Mouse (Mus musculus) Muller cell, postnatal 12 days (primary cell): Measurements from ENCODE around the gene Il15.

Experiments
- DNase-seq: peaks from one replicate; pipeline ENCODE4 v3.0.0-alpha.2; 2015; ENCODE audit errors: inconsistent ontology term

Il15 gene

DNA sequence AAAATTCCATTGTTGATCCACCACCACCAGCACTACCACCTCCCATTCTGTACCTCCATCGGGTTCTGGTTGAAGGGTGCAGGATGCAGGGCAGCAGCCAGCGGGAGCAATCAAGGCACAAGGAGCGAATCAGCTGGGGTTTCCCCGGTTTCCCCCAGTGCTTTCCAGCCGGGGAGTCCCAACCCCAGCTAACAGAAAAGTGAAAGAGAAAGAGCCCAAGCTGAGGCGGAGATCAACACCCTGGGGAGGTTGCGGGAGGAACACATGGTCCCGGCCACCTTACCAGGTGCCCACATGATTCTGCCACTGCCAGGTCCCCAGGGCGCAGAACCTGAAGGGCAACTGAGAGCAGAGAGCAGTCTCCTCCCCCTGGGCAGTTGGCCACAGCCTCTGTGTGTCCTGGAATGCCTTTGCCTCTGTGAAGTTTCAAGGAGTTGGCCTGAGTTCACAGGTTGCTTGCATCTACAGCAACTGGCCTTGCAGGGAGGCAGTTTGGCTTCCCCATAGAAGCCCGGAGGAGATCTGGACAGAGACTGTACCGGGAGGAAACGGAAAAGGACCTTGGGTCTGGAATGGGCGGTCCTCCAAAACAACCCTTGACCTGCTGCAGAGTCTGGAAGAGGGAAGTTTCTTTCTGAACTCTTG lies at the start of gene Il15:
Gene Il15 (minus strand): TSS at position 537 of the 645 bp plus-strand sequence.
- peak; percentile 76 for DNase-seq

- no peak for DNase-seq
Observed at GRCm38 (mm10) chr8:82444897-82445296, 41.9 kb upstream of the Il15 start.

DNA sequence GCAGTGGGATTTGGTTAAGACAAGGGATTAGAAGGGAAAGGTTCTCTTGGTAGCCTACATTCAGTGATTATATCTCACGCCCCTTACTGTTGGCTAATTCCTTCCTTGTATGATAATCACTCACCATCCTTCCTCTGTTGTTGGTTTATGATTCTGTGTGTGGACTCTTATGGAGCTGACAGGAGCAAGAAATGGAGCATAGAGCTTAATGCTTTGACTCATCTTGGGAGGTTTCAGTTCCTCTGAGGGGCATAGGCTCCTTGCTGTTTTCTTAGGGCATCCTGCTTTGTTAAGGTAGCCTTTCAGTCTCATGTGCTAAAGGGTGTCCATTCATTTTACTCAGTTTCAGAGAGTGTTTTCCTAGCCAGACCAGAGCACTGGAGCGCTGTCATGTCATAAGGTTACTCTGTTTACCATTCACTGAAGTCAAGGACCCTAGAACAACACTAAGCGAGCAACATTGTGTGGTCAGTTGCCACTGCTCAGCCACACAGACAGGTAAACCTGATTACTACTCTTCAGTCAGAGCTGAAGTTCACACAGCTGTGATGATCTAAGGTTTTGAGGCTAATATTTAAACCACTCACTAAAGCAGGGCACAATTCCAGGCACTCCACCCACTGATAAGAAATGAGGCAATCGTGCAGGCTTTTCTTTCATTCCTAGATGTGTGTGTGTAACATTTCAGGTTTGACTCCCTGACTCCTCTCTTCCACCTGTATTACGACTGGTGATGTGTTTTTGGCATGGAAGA lies 13.7 kb upstream of the Il15 start:
- no peak for DNase-seq

GRCm38 (mm10) chr8:82415485-82415884 lies 12.5 kb upstream of the Il15 start:
- no peak for DNase-seq

GRCm38 (mm10) chr8:82410135-82410534 lies 7.1 kb upstream of the Il15 start:
- DNase-seq: no peak

DNA sequence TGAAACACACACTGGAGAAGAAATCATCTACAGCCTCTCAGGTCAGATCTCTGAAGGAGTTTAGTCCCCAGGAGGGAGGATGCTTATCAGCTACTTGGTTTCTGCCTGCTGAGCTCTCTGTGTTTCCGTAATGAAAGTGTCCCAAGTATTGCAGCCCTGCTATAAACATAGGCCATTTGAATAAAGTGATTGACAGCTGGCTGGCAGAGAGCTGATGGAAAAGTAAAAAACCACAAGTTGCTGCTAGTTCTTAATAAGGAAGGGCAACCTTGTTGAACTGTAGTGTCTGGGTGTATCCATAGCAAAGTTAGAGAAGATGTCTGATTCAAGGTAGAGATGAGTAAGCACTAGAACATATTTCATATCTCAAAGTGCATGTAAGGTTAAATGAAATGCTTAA lies 4.0 kb upstream of the Il15 start:
- DNase-seq: no peak

GRCm38 (mm10) chr8:82404068-82404467 lies 1.0 kb upstream of the Il15 start:
- DNase-seq: no peak

GRCm38 (mm10) chr8:82402261-82402685 lies 749 bp downstream of the Il15 start:
- DNase-seq: peak; percentile 72

- no peak for DNase-seq
Observed at GRCm38 (mm10) chr8:82401490-82401889, 1.5 kb downstream of the Il15 start.

DNA sequence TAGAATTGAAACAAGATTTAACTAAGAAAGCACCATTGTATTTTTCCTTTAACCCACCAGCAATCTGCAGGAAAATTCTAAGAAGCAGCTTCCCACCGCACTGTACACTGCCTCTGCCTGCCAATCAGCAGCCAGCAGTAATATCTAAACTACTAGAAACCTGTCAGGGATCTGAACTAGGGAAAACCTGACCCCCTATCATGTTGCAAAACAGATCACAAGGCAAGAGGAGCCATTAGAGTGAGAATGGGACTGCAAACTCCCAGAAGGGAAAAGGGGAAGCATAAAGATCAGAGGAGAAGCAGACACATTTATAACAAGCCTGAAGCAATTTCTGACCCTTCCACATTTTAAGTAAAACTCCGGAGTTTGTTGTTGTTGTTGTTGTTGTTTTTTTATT lies 2.0 kb downstream of the Il15 start:
- DNase-seq: no peak

DNA sequence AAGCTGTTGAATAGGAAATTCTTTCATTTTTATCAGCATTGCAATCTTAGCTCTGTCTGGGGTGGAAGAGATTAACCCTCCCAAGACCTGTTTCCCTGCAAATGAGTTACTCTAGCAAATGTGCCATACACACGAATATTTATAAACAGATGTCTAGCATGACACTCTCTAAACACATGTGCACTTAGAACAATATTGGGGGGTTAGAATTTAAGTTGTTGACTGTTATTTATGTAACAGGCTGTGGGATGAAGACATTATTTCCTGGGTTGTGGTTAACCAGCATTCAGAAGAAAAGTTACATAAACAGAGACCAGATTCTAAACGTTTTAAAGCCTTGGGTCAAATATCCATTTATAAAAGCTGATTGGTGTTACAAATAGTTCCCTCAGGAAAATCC lies 2.6 kb downstream of the Il15 start:
- DNase-seq: no peak

DNA sequence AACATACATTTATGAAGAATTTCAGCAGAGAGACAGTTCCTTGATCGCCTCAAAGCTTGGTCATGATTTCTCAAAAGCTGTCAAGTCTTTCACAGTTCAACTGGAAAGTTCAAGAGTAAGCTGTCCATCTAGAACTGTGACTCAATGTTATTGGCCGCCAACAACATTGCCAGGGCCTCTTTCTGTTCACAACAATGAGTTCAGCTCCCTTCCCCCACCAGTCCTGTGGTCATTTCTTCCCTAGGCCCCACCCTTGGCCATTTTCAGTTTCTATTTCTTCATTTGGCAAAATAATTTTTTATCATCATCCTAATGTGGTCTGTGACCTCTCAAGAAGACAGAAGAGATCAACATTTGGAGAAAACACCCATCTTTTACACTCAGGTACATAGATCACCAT lies 4.5 kb downstream of the Il15 start:
- DNase-seq: no peak

GRCm38 (mm10) chr8:82391258-82391657 lies 11.8 kb downstream of the Il15 start:
- DNase-seq: no peak

DNA sequence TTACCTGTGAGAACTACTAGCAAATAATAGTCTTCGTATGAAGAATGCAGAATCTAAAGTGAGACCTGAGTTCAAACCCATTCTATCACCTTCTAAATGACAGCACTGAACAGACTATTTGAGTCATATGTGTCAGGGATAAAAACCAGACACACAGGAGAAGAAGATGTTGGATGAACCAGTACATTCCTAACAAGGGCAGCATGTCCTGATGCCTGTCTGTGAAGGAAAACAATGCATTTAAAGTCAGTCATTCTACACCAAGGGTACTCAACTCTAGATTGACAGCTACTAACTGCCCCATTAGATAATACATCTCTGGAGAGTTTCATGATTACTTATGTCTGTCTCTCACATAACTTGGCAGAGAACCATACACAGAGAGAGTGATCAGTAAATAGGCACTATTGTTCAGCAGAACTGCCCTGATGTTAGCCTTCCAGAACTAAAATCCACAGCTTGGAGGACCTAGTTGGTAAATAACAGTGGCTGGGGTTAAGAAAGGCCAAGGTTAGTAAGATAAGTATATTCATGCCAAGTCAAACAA lies 14.6 kb downstream of the Il15 start:
- no peak for DNase-seq

- DNase-seq: no peak
Observed at GRCm38 (mm10) chr8:82387614-82388013, 15.4 kb downstream of the Il15 start.

DNA sequence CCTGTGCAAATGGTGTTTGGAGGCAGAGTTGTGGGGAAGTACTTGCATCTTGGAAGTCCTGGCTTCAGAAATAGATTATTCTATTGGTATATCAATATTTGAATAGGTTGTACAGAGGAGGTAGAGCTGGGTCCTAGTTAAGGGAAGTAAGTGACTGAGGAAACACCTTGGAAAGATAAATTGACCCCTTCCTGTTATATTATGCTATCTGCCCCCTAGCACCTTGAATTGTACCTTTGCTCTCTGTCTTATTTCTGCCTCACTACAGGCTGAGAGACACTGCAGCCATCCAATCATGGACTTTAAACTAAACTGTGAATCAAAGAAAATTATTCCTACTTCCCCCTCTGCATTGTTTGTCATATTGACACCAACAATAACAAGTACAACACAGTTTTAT lies 17.2 kb downstream of the Il15 start:
- no peak for DNase-seq

- DNase-seq: peak; percentile 33
Observed at GRCm38 (mm10) chr8:82384458-82385234, 18.4 kb downstream of the Il15 start.

- DNase-seq: no peak
Observed at GRCm38 (mm10) chr8:82383346-82383745, 19.7 kb downstream of the Il15 start.

DNA sequence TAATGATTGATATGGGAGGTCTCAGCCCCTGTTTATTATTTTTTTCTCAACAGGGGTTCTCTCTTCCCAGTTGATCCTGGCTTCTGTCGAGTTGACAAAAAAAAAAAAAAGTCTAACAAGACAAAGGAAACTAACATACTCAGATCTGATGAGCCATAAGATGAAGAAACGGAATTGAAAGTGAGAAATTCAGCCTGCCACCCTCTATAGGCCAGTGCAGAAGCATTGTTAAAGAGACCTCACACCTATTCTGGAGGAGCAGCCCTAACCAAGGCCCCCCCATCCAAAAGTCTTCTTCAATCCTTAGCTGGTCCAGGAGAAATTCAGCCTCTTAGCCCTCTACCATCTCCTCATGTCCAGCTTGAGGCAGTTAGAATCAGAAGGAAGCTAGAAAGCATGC lies 20.7 kb downstream of the Il15 start:
- no peak for DNase-seq

DNA sequence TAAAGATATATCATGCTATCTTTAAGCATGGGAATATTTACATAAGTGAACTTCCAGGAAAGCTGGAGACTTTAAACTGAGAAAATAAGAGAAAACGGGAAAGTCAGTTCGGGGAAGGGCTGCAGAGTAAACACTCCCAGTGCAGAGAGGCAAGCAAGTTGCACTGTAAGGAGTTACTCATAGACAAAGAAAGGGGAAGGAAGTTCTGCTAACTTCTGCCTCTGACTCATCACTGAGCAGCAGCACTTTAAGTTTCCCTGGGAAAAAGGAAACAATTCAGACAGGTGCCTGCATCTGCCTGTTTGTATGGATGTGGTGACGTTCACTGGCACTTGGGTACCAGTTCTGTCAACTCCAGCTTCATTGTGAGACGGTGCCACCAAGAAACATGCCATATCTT lies 28.6 kb downstream of the Il15 start:
- DNase-seq: no peak

GRCm38 (mm10) chr8:82372846-82373245 lies 30.2 kb downstream of the Il15 start:
- DNase-seq: no peak

DNA sequence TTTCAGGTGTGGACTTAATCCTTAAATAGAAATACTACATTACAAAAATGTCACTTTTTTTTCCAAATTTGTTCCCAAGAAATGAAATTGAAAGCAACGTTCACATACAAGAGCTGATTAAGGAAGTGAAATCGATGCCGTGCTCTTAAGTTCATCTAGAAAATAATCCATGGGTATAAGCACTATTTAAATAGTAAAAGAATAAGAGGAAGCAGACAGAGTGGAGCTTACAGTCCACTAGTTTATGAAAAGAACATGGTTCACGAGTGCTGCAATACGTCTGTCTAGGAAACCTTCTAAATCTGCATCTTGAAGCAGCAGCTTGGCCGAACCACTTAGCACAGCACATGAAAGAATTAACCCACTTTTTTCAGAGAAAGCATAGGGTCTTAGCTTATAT lies 32.4 kb downstream of the Il15 start:
- DNase-seq: no peak
